Mouse (Mus musculus) neutrophil, adult 83 days (primary cell): ENCODE results near the gene Olfr1508. TPM values are rescaled to one million over a fixed set of nuclear protein-coding genes. Genes with fewer than 3 reads are reported as not detected.

ENCODE experiments used
- total RNA-seq, 2 experiments: library from RNA; stranded (reverse); gene quantifications; one replicate each; pipeline ENCODE4 v1.2.4; 2023

Gene Olfr1508
- not detected for total RNA-seq

DNA sequence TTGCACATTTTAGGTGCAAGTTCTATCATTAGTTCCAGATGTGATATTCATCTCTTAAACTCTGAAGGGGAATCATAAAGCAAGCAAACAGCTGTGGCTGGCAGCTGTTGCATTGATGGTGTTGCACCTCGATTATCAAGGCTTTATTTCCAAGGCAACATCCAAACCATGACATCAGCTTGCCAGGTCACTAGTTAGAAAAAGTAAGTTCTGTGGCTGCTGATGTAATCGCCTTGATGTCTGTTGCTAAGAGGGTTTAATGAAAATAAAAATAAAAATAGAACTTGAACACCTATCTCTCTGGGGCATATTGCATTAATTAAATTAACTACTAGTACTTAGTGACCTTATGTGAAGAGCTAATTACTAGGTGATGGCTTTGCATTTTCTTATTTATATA, at the start of gene Olfr1508:
Gene Olfr1508 (minus strand): TSS at position 101 of the 400 bp plus-strand sequence.

DNA sequence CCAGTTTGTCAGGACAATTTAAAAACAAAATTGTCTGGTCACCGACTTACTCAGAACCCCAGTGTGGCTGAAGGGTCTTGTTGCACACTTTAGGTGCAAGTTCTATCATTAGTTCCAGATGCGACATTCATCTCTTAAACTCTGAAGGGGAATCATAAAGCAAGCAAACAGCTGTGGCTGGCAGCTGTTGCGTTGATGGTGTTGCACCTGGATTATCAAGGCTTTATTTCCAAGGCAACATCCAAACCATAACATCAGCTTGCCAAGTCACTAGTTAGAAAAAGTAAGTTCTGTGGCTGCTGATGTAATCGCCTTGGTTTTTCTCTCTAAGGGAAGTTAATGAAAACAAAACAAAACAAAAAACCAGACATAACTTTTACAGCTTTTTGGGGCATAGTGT, 28.2 kb upstream of the Olfr1508 start, which contains the start of gene Olfr1507:
Gene Olfr1507 (minus strand): TSS at position 234 of the 400 bp plus-strand sequence.

DNA sequence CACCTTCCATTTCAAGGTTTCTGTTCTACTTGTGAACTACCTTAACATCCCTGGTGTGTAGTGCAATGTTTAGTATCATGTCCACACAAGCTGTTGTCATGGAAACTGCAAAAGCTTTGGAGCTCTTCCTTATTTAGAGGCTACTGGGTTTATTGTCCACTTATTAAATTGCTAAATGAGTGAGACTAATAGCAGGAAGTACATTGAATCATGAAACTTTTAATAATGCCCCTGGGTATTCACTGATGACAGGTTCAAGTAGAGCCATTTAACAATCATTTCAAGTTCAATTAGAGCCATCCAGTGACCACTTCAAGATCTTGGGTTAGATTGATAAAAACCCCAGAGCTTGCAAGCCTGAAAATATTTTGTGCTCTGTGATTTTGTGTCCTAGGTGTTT, 24.6 kb downstream of the Olfr1508 start, which contains the start of gene Olfr1509:
Gene Olfr1509 (plus strand): TSS at position 301 of the 400 bp plus-strand sequence.

DNA sequence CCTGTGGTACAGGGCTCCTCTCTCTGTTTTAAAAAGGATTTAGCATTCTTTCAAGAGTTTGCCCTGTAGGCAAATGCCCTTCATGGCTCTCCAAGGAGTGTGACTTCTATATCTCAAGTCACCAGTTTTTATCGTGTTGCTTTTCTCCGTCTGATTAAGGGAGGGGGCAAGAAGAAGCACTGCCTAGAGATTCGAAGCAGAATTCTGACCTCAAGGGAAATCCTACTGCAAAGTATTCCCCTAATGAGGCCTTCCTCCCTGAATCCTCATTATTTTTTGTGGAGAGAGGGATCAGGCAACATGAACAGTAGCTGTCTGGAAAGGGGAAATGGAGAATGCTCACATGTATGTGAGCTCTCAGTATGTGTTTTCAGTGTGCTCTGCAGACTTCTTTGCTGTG, 53.0 kb downstream of the Olfr1508 start, which contains the start of gene Olfr1510:
Gene Olfr1510 (minus strand): TSS at position 101 of the 400 bp plus-strand sequence.

Other genes starting within 250 kb of the Olfr1508 start
- gene Chd8, start 209.7 kb downstream of the Olfr1508 start, total RNA-seq, result 100 to 1,000 TPM in 1 of 2 experiments, 10 to 100 TPM in 1; 89.4 to 100 TPM
- 100 to 1,000 TPM in 1 of 2 experiments, 10 to 100 TPM in 1; 93.9 to 102 TPM for gene Tox4, start 188.3 kb downstream of the Olfr1508 start, total RNA-seq
- 1 to 10 TPM; 2.8 to 3.2 TPM for gene Rab2b, start 187.9 kb downstream of the Olfr1508 start, total RNA-seq
- gene Mettl3, start 162.4 kb downstream of the Olfr1508 start, total RNA-seq, result 10 to 100 TPM; 21.7 to 23.5 TPM
- under 1 TPM; 0.57 to 0.68 TPM for gene Sall2, start 138.7 kb downstream of the Olfr1508 start, total RNA-seq
- not detected for gene Olfr1513, start 111.1 kb downstream of the Olfr1508 start, total RNA-seq
- not detected for gene Olfr1512, start 88.3 kb downstream of the Olfr1508 start, total RNA-seq
- gene Olfr1511, start 70.1 kb downstream of the Olfr1508 start, total RNA-seq, result not detected
- not detected for gene Olfr1510, start 53.1 kb downstream of the Olfr1508 start, total RNA-seq
- not detected for gene Olfr1509, start 24.5 kb downstream of the Olfr1508 start, total RNA-seq
- gene Olfr1507, start 28.3 kb upstream of the Olfr1508 start, total RNA-seq, result not detected